Mouse (Mus musculus) kidney, adult 2 months (tissue): ENCODE measurements around the gene Tmem256.

Experiments
- CTCF ChIP-seq: fragments of 200-500 bp; conservative IDR thresholded peaks from 2 replicates; pipeline ENCODE4 v1.5.1; 2011; ENCODE audit warnings: low read depth, mild to moderate bottlenecking, control low read depth, low read length, moderate library complexity, mixed read lengths; ENCODE audit not compliant: insufficient read depth, insufficient read length
- POLR2A ChIP-seq: fragments of 200-500 bp; IDR thresholded peaks from one replicate; pipeline ENCODE4 v1.6.1; 2011; ENCODE audit warnings: low read depth, low read length, control low read depth

DNA sequence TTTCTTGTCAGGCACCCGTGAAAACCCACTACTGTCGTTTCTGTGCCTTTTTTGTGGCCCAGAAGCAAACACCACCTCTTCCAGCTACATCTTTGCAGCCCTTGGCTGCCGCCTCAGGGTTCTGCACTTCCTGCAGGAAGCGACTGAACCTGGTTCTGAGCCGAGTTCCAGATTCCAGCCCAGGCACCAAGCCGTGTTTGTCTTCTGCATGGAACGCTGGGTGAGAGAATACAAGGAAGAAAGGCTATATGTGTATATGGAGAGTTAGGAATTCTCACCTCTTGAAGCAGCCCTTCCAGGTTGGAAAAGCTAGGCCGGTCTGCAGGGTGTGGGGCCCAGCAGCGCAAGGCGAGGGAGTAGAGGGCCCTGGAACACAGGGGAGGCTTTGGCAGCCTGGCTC, 16.4 kb downstream of the Tmem256 start:
- no peak for TF ChIP-seq POLR2A
- no peak for TF ChIP-seq CTCF
